Mouse (Mus musculus): ENCODE results near the gene Ciapin1.

DNA sequence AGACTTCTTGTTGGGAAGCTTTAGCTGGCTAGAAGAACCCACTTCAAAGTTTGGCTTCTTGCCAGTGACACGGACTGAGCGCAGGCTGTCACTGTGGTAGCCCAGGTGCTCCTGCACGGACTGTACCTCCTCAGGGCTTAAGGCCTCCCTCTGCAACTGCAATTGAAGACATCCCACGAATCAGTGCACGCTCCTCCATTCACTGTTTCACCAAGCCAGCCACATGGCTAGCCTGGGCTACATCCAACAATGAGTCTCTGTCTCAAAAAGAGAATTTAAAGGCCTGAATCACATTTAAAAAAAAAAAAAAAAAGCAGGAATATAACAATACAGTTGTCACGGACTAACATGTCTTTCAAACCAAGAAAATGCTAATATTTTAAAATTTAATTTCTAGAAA lies 9.9 kb downstream of the Ciapin1 start:
- TF ChIP-seq POLR2A (IDR thresholded peaks at IDR 0.05; ENCODE audit: extremely low read depth, insufficient read depth, low read length) (no peak), CTCF (IDR thresholded peaks at IDR 0.05; ENCODE audit: extremely low read depth, insufficient read depth, low read length) (no peak)
